ENCODE assay signal across 20 mouse cellular contexts in the genomic region with DNA sequence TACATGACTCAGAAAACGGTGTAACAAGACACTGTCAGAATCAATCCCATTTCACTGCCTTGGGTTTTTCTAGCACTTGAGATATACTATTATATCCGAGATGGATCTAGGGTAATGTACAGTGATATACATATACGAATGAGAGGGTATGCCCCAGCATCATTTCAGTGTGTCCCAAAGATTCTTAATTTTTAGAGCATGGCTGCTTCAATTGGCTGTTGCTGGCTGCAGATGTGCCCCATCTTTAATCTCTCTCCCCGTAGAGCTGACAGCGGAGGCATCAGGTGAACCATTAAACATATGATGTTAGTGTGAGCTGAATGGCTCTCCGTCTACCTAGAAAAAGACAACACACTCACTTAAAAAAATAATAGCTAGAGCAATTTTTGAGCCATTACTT. TPM values are rescaled to one million over a fixed set of nuclear protein-coding genes. Genes with fewer than 3 reads are reported as not detected.
DNase-seq lines count a peak whose midpoint lies in the region; ATAC-seq lines count a peak whose summit lies in the region.
"Had no signal": no experiment of that assay in that cellular context is flagged by ENCODE, and none has a peak within 500 bp of the region (broad histone marks: within the 10 kb centered on the region; RNA-seq: fewer than 3 reads in every experiment).

No protein-coding gene starts in this region.

- ATAC-seq in hindbrain, embryonic 11.5 days (ENCODE audit: low FRiP score), result peak; percentile 61
- ATAC-seq in neural tube, embryonic 12.5 days (ENCODE audit: low FRiP score, low read depth), result peak; percentile 69; the same call in 1 of the 2 replicates
- ATAC-seq: CD4-positive, CD25-positive, alpha-beta regulatory T cell, adult 4 months had no signal

- no peaks in the 10 kb centered on the region for H3K36me3 ChIP-seq in hindbrain, embryonic 11.5 days (ENCODE audit: control insufficient read depth, insufficient read depth, low read length)
- no peaks in the 10 kb centered on the region for H3K36me3 ChIP-seq in hindbrain, embryonic 10.5 days
- H3K36me3 ChIP-seq in neural tube, embryonic 12.5 days, result no peaks in the 10 kb centered on the region
- H3K36me3 ChIP-seq: embryonic facial prominence, embryonic 13.5 days; limb, embryonic 15.5 days; liver, embryonic 15.5 days; lung, embryonic 15.5 days; stomach, embryonic 15.5 days had no signal

- no peak overlapping the region for H3K4me2 ChIP-seq in hindbrain, embryonic 11.5 days (replicated peaks; ENCODE audit: low read depth, low read length)
- H3K4me2 ChIP-seq in neural tube, embryonic 12.5 days (replicated peaks), result no peak overlapping the region
- H3K4me2 ChIP-seq: embryonic facial prominence, embryonic 13.5 days; limb, embryonic 15.5 days; liver, embryonic 15.5 days; lung, embryonic 15.5 days; stomach, embryonic 15.5 days had no signal

- H3K4me1 ChIP-seq in hindbrain, embryonic 11.5 days (replicated peaks; ENCODE audit: control insufficient read depth, insufficient read depth, low read length), result no peaks in the 10 kb centered on the region
- no peaks in the 10 kb centered on the region for H3K4me1 ChIP-seq in hindbrain, embryonic 10.5 days (replicated peaks)
- H3K4me1 ChIP-seq in neural tube, embryonic 12.5 days, result no peaks in the 10 kb centered on the region
- H3K4me1 ChIP-seq: embryonic facial prominence, embryonic 13.5 days; limb, embryonic 15.5 days; liver, embryonic 15.5 days; lung, embryonic 15.5 days; megakaryocyte, embryonic 14.5 days; stomach, embryonic 15.5 days had no signal

- no peak overlapping the region for H3K9ac ChIP-seq in hindbrain, embryonic 11.5 days (ENCODE audit: low read depth, low read length)
- H3K9ac ChIP-seq in neural tube, embryonic 12.5 days, result no peak overlapping the region
- H3K9ac ChIP-seq: embryonic facial prominence, embryonic 13.5 days; limb, embryonic 15.5 days; liver, embryonic 15.5 days; lung, embryonic 15.5 days; stomach, embryonic 15.5 days had no signal

- H3K4me3 ChIP-seq in hindbrain, embryonic 11.5 days (ENCODE audit: low read depth, low read length), result no peak overlapping the region
- H3K4me3 ChIP-seq in hindbrain, embryonic 10.5 days, result no peak overlapping the region
- no peak overlapping the region for H3K4me3 ChIP-seq in neural tube, embryonic 12.5 days
- H3K4me3 ChIP-seq: embryonic facial prominence, embryonic 13.5 days; erythroblast, embryonic 14.5 days; gastrocnemius, adult 2 months; limb, embryonic 15.5 days; liver, embryonic 15.5 days; lung, embryonic 15.5 days; megakaryocyte, embryonic 14.5 days; stomach, embryonic 15.5 days had no signal

- 77% methylated on average over 6 of the region's 6 CpGs for WGBS in hindbrain, embryonic 11.5 days
- 82% methylated on average over 6 of the region's 6 CpGs for WGBS in hindbrain, embryonic 10.5 days
- WGBS in neural tube, embryonic 12.5 days, result 61% methylated on average over 6 of the region's 6 CpGs

- no peaks in the 10 kb centered on the region for H3K9me3 ChIP-seq in hindbrain, embryonic 11.5 days (ENCODE audit: control insufficient read depth, low read length)
- no peaks in the 10 kb centered on the region for H3K9me3 ChIP-seq in hindbrain, embryonic 10.5 days
- H3K9me3 ChIP-seq in neural tube, embryonic 12.5 days, result no peaks in the 10 kb centered on the region
- H3K9me3 ChIP-seq: embryonic facial prominence, embryonic 13.5 days; limb, embryonic 15.5 days; liver, embryonic 15.5 days; lung, embryonic 15.5 days; megakaryocyte, embryonic 14.5 days; stomach, embryonic 15.5 days had no signal

- no peaks in the 10 kb centered on the region for H3K27me3 ChIP-seq in hindbrain, embryonic 11.5 days (ENCODE audit: control insufficient read depth, insufficient read depth, low read length)
- H3K27me3 ChIP-seq in hindbrain, embryonic 10.5 days (ENCODE audit: insufficient read depth, poor library complexity, severe bottlenecking), result no peaks in the 10 kb centered on the region
- no peaks in the 10 kb centered on the region for H3K27me3 ChIP-seq in neural tube, embryonic 12.5 days (replicated peaks)
- H3K27me3 ChIP-seq: embryonic facial prominence, embryonic 13.5 days; limb, embryonic 15.5 days; liver, embryonic 15.5 days; lung, embryonic 15.5 days; megakaryocyte, embryonic 14.5 days; stomach, embryonic 15.5 days had no signal

- no peak overlapping the region for H3K27ac ChIP-seq in hindbrain, embryonic 11.5 days (ENCODE audit: low read depth, low read length)
- no peak overlapping the region for H3K27ac ChIP-seq in hindbrain, embryonic 10.5 days
- H3K27ac ChIP-seq in neural tube, embryonic 12.5 days, result no peak overlapping the region
- H3K27ac ChIP-seq: embryonic facial prominence, embryonic 13.5 days; gastrocnemius, adult 2 months; limb, embryonic 15.5 days; liver, embryonic 15.5 days; lung, embryonic 15.5 days; stomach, embryonic 15.5 days had no signal

- DNase-seq in hindbrain, embryonic 11.5 days (ENCODE audit: low spot score), result no peak
- no peak for DNase-seq in hindbrain, embryonic 10.5 days (ENCODE audit: low spot score)
- peak; percentile 7 for DNase-seq in retina, embryonic 14.5 days (ENCODE audit: low spot score)
- no peak for DNase-seq in retina, postnatal 1 day
- no peak for DNase-seq in kidney, adult 11 months
- DNase-seq in thymus, adult 18-20 months, result no peak
- DNase-seq: adrenal gland, postnatal 25 days; gastrocnemius, adult 2 months; heart, postnatal 36 days; kidney, adult 18-20 months; thymus, postnatal 36 days had no signal

RNA-seq across cellular contexts. Expression of gene Rprm, which starts 34.0 kb away (rescaled TPM):
- polyA plus RNA-seq in hindbrain, embryonic 11.5 days (2014; fragmentation: Nextera tagmentation; extraction: Ambion mirVana), result 30.4 and 53.8 TPM in 2 replicates
- polyA plus RNA-seq in hindbrain, embryonic 10.5 days (2016; fragmentation: Nextera tagmentation; extraction: Ambion mirVana), result 90.9 and 110 TPM in 2 replicates
- polyA plus RNA-seq in neural tube, embryonic 12.5 days (2016; fragmentation: Nextera tagmentation; extraction: Ambion mirVana), result 126 and 134 TPM in 2 replicates
- polyA plus RNA-seq: CD4-positive, CD25-positive, alpha-beta regulatory T cell, adult 4 months had no signal
